Mouse (Mus musculus): ENCODE measurements at regions not wholly inside any gene's neighbourhood (a gene's known extent, or its start where the extent isn't known, plus 50 kb on each side); places are given as distances from the start of the nearest gene placed in this dataset.
"Not testable (repeated sequence)": the region's sequence is repeated elsewhere in the genome, so short reads cannot be mapped to it uniquely, and the experiment has no call there.

DNA sequence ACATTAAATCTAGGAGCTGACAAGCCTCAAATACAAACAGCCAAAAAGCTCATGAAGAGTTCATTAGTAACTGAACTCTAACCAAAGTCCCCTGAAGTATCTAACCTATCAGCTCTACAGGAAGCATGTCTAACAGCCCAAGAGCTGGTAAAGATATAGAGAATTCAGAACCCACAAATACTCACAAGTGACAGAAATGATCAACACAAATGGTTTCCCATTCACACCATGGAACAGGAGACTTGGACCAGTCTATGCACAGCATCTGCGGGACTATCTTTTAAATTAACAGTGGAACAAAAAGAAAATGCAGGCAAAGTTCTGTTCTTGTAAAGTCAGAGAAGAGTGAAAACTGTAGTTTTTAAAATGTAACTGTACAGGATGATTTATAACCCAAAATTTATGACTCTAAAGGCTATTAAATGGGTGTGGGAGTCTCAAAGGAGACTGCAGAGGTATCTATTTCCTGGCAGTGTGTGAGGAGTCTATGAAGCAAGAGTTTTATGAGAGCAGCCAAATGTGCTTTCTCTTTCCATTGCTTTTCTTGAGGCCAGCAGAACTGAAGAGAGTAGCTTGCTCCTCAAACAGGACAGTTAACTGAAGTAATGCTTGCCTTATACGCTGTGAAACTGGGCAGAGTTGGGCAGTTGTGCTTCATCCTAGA, 152.7 kb upstream of the Mad2l1 start:
- no peak for DNase-seq (ENCODE audit: low spot score in 2 of 2)

DNA sequence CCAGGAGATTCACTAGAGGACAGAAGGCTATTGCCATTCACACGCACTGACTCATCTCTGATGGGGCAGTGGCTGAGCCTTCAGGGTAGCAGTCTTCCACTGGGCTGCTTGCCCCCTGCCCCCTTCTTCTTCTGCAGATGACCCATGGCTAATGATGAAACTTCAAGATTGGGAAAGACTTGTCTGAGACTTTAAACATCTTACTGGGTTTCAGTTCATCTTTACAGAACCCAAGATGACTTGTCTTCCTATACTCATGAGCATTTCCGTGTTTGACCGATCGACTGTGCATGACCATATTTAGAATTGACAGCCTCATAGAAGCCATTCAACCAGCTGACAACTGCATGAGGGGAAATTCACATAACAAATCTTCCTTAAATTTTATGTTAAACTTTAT, 140.0 kb upstream of the Mad2l1 start:
- DNase-seq (ENCODE audit: low spot score in 2 of 2) = no peak

DNA sequence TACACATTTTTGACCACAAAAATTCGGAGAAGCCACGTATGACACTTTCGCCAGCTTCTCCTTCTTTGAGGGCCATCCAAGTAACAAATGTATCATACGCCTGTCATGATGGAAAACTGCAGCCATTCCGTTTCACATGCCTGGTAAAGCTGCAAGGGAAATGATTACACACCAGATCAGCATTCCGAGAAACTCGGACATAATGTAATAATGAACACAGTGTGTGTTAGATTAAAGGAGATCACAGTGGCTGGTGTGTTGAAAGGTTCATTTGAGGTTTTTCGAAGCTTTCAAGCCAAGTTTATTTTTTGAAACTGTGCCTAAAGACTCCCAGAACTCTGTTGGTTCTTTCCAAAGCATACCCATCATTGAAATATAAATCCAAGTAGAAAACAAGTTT, 137.8 kb upstream of the Mad2l1 start:
- DNase-seq (ENCODE audit: low spot score in 2 of 2) = no peak

DNA sequence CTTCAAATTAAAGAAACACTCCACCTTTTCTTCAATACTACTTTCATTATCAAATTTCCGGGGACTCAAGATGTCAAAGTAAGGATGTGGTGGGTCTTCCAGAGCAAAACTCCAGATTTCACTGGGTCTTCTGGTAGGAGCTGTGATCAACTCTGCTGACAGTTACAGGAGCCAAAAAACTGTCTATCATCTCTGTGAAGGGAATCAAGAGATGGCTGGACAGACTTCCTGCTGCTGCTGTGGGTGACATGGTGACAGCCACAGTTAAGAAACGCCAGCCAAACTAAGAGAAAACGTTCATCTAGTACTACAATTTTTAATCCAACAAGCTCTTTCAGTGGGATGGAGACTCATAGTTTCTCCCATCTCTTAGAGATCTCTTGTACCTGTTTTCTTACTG, 136.5 kb upstream of the Mad2l1 start:
- DNase-seq (ENCODE audit: low spot score in 2 of 2) = no peak

DNA sequence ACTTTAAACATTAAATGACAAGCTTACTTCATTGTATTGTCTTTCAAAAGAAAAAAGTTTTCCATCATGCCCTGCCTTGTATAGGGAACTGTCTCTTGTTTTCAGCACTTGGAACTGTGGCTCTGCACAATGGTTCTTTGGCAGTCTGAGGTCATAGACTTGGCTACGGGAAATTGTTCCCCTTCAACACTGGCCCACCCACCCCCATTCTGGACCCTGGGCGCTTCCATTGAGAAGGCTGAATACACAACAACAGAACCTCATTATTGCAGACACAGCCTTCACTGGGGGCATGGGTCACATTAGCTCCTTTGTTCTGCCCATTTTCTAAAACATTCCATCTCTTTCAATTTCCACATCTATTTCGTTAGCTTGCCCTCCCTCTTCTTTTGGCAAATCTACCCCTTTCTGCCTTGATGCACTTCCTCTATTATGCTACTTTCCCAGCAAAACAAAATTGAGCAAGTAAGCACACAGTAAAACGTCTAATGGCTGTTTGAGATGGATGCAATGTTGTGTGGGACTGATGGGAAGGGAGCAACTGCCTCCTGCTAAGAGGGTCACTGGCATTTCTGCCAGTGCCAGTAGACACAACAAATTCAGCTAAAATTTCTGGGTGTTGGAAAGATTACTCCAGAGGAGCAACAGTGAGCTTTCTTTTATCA, 136.0 kb upstream of the Mad2l1 start:
- no peak for DNase-seq (ENCODE audit: low spot score in 2 of 2)

DNA sequence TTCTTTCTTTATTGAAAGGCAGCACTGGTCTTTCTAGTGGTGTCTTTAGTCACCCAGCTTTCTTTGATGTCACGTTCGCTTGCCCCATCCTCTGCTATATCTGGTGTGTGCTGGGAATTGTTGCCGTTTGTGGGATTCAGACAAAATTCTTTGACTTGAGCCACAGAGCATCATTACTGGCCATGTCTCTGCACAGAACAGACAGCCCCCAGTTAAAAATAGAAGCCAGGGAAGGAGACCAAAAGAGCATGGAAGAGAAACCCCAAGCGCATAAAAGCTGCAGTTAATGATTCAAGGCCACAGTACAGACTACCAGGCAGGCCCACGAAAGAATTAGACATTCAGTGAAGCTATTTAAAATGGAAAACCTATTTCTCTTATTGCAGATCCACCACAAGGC, 133.7 kb upstream of the Mad2l1 start:
- no peak for DNase-seq (ENCODE audit: low spot score in 2 of 2)

DNA sequence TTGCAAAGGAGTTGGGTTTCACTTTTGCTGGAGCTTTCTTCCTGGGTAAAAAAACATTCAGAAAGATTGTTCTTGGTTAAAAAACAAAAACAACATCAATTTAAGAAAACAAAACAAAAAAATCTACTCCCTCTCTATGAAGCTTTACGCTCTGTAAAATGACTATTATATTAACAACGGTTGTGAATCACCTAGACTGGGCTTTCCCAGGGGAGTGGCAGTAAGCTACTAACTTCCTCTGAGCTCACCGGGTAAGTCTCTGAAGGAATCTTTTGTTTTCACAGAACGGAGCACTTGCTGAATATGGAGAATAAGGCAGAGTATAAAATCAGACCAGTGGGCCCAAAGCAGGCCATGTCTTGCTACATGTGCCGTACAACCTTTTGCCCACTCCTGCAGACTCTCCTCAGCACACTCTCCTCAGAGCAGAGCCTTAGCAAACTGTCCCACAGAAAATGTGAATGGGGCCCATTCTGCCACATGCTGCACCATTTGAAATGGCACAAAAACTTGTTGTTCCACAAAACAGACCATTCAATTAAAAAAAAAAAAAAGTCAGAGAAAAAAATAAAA, 133.2 kb upstream of the Mad2l1 start:
- no peak for DNase-seq (ENCODE audit: low spot score in 2 of 2)

DNA sequence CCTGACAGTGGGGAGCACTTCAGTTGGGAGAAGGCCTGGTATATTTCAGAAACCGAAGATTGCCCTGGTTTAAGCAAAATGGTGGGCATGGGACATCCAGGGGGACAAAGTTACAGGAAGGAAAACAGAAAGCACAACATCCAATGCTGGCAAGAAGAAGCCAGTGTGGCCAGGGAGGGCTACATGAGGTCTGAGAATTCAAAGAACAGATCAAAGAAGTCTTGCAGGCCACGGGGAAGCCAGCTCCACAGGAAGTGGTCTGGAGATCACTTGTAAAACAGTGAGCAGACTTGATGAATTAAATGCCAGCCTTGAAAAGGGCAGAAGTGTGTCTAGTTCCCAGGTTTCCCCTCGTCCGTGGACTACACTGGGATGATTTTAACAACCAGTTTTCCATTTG, 120.4 kb upstream of the Mad2l1 start:
- no peak for DNase-seq (ENCODE audit: low spot score in 2 of 2)

DNA sequence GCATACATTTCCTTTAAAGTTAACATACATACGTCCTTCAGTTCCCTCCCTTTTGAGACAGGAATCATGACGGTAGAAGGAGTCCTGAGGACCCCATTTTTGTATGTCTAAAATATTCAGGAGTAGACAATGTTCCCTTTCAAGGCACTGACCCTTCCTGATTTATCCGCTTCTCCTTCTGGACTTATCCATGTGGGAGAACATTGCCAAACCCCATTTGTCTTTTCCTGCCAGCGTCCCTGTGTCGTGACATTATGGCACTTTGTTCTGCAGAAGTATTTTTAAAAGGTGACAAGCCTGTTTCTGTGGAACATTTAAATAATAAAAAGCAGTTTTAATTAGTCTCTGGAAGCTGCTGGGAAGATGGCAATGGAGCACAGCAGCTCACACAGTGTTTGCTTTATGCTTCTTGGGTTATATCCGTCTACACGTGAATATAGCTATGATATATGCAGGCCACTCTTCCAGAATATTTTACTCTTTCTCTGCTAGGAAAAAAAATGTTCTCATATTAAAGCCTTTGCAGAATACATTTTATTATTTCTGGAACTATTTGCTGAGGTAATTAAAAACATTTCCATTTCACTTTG, 115.6 kb upstream of the Mad2l1 start:
- no peak for DNase-seq (ENCODE audit: low spot score in 2 of 2)

DNA sequence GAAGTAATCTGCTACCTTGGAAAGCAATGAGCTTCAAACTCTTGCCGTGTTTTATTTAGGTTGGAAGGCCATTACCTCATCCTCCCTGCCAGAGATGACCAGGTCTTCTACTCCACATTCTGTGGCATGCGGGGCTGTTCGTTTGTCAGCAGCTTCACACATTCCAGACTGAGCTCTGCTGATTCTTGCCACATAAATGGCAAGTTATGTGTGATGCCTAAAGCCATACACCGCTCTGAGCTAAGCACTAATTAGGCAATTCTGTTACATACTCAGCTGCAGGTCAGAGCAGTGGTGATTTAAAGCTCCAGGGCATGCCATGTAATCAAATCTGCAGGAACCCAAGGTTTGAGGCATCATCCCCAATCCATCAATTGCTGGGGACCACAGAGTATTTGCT, 106.8 kb upstream of the Mad2l1 start:
- DNase-seq (ENCODE audit: low spot score in 2 of 2) = no peak

DNA sequence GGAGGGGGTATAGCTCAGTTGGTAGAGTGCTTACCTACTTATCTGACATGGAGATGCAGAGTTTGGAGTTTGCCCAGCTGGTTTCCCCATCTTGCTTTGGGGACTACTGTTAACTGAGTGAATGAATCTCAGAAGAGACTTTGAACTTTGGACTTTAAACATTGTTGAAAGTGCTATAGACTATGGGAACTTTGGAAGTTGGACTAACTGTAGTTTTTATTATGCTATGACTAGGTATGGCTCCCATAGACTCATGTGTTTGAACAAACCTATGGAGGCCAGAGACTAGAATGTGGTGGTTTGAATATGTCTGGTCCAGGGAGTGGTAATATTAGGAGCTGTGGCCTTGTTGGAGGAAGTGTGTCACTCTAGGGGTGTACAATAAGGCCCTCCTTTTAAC, 84.8 kb upstream of the Mad2l1 start:
- not testable (repeated sequence) for DNase-seq (ENCODE audit: low spot score in 2 of 2)

DNA sequence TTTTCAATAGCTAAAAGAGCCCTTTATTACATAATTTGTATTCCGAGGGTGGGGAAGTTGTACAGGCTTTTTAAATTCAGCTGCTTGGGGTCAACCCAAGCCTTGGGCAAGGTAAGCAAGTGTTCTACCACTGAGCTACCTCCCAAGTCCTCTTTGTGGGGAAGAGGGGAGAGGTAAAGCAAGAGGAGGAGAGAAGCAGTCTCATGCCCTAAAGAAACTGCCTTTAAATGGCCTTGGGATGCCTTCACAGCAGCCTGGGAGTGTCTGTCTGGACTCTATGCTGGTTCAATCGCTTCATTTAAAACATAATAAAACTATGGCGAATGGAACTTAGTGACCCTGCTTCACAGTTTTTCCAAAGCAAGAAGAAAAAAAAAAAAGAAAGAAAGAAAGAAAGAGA, 77.0 kb upstream of the Mad2l1 start:
- DNase-seq (ENCODE audit: low spot score in 2 of 2) = no peak

DNA sequence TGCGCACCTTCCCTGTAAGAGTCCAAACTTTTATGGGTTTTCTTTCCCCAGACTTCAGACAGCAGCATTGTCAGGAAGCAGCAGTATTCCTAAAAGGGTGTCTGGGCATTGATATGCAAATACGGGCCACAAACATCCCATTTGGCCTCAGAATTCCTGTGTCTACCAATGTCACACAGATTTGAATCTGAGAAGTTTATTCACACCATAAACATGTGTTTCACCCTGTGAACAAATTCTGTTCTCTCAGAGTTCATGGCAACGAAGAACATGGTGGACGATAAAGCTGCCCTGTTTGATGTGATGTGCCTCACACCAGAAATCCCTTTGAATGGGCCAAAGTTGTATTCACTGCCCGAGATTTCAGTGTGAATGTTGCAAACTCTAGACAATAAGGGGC, 70.7 kb upstream of the Mad2l1 start:
- DNase-seq (ENCODE audit: low spot score in 2 of 2) = no peak

DNA sequence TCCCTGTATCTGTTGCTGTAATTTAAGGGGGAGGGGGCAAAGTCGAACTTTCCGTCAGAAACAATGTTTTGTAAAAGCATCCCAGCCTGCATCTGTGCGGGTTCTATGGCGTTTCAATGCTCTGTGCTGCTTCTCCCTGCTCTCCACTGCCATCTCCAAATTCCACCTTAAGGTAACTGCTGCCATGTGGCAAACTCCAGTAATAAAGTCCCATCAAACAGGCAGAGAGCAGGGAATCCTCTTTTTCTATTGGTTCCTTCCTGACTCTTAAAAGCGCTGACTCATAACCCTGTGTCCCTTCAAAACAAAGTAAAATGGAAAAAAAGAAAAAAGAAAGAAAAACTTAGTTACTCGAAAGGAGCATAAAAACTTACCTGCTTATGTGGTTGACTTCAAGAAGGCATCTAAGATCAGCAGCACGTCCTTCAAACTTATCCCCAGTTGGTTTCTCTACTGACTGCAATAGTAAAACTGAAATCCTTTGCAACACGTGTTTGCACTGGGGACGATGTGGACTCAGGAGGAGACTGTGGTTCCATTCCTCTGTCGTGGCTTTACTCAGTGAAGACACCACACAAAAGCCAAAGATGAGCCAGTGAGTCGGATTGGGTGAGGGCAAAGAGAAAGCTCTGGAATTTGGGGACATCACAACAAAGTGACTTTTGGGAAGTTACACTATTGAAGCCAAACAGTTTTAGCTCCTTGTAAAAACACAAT, 69.9 kb upstream of the Mad2l1 start:
- DNase-seq (ENCODE audit: low spot score in 2 of 2) = no peak

DNA sequence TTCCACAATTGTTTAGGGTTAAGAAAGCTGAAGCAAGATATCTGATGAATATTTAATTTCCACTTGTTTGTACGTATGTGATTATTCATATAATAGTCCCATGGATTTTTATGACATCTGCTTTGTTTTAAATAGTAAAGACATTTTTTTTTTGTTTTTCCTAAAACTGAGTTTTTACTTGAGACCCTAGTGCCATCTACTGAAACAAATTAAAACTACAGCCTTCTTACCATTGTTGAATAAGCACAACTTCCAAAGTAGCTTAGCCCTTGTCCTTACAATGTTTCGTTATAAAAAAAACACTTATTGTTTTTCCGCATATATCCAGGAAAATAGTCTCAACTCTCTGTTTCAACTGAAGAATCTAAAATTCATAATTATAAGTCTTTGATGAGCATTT, 68.4 kb upstream of the Mad2l1 start:
- no peak for DNase-seq (ENCODE audit: low spot score in 2 of 2)

DNA sequence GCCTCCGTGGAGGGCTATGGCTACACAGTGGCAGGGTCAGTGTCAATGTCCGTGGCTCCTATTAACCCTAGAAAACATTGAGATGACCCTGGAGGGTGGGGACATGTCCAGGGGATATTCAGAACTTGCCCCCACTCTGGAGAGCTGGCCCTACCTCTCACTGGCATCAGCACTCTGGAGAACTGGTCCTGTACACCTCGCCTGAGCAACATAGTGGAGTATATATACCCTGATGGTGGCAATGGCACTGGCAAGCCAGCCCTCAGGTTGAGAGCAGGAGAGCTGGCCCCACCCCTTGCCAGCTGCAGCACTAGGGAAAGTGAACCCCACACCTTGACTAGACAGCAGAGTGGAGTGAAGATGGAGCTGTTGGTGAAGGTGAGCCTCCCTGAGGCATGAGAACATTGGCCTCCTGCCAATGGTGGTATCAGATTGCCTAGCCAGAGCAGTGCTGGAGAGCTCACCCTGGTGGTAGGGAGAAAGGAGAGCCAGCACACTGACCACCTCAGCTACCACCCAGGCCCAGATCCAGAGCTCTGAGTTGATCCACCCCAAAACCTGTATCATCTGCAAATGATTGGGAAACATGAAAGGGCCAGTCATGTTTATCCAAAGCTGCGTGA, 64.5 kb upstream of the Mad2l1 start:
- DNase-seq (ENCODE audit: low spot score in 2 of 2) = no peak

DNA sequence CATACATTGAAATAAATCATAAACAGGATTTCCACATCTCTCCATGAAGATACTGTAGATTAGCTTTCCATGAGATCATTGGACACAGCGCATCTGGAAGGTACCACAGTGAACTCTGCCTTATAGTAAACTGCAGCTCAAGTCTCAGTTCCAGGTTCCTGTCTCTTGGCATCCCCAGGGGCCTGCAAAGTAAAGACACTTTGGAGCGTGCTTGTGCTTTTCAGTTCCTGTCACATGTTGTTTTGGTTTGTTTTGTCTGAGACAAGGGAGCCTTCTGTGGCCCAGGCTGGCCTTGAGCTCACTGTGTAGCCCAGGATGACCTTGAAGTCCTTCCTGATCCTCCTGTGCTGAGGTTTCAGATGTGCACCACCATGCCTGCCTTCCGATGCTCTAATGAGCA, 63.4 kb upstream of the Mad2l1 start:
- DNase-seq (ENCODE audit: low spot score in 2 of 2) = no peak

DNA sequence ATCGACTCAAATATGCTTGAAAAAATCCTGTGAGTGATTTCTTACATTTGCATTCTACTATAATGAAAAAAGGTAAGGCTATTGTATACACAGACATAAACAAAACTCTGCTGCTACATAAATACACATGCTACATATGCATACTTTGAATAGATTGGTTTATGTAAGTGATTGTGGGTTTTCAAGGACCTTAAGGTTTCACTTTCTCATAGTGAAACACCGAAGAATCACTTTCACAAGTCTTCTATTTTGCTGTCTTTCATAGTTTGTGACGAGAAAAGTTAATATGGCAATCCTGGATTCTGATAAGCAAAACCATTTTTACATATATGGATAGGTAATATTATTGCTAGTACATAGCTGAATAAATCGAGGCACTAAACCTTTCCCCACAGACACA, 62.5 kb upstream of the Mad2l1 start:
- DNase-seq (ENCODE audit: low spot score in 2 of 2) = no peak

DNA sequence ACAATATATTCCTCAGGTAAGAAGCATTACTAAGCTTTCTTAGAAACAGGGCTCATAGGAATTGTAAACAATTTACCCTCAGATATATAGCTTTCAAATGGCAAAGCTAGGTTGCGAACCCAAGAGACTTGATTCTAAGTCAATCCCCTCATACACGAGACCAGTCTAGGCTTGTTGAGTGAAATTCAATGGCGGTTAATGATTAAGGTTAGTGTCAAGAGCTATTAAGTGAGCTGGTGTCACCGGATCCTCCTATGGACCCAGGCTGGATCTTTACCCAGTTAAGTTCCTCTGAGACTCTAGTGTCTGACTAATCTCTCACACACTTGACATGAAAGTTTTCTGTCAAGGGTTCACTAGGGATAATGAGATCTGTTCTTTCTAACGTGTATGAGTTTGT, 57.6 kb upstream of the Mad2l1 start:
- no peak for DNase-seq (ENCODE audit: low spot score in 2 of 2)

DNA sequence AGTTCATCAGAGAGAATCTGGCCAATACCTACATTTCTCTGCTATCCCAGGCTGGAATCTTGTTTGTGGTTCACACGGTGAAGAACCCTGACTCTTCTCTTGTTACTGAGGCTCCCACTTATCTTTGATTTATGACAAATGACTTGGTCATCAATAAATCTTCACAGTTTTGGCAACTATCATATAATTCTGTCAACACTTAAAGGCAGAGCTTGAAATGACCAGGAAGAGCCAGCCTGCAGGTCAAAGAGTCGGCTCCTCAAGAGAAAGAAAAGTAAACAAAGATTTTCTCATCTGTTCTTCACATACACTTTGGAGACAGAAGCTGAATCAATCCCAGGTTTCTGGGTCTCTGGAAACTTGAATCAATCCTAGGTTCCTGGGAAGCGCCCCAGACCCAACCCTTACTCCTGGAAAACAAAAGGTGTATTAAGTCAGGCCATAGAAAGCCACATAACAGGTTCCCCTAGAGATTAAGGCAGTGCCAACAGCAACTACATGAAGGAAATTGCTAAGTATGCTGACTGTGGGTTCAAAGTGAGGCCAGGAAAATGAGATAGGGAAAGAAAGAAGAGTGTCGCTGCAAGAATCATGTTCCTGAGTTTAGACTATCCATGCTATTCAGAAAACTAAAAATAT, 56.7 kb upstream of the Mad2l1 start:
- DNase-seq (ENCODE audit: low spot score in 2 of 2) = no peak

DNA sequence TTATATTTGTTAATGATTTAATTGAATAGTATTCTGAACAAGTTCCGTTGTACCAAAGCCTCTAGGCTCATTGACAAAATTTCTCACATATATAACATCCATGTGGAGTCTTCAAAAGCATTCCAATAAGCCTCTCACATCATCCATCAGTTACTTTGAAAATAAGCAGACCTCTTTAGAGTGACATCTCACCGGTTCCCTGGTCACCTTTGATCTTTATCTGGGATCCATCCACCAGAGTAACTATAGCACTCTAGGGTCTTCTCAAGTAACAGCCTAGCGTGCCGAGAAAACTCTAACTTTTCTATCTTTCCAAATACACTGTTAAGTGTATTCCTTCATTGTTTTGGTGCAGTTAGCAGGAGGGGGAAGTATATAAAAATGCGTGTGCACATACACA, 55.6 kb upstream of the Mad2l1 start:
- no peak for DNase-seq (ENCODE audit: low spot score in 2 of 2)
